Mouse (Mus musculus): ENCODE measurements around the gene Rbbp9. TPM values are rescaled to one million over a fixed set of nuclear protein-coding genes. Genes with fewer than 3 reads are reported as not detected.

The Rbbp9 gene
- total RNA-seq, 2 experiments from 2014 or later, result 29.2 to 30.0 TPM

GRCm38 (mm10) chr2:144525856-144526255 is 24.8 kb downstream of the Rbbp9 start:
- intact Hi-C loops (cut with DNase I), result loop anchor here (2.0 kb wide), 1 partner anchor 29 kb away; no protein-coding TSS in a partner anchor
- peak in 1 of 2 experiments; percentile 17 for DNase-seq (ENCODE audit: low spot score in 2 of 2)

DNA sequence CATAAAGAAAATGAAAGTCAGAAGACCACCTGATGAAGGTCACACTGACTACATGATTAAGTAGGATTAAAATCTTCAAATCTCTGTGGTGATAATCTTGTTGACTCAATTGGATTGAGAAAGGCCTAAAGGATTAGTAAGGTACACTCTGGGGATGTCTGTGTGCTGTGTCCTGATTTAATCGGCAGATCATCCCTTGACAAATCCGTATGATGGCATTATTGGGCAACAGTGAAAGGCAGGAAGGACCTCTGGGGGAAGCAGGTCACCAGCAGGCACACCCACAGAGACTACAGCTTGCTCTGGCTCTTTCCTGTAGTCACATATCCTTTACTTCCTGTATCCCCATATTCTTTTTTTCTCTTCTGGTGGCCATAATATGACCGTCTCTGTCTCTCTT is 30.9 kb downstream of the Rbbp9 start:
- no peak for DNase-seq (ENCODE audit: low spot score in 2 of 2)
- intact Hi-C loops (cut with DNase I), result no loop called here

GRCm38 (mm10) chr2:144514619-144515018 is 36.0 kb downstream of the Rbbp9 start:
- DNase-seq (ENCODE audit: low spot score in 2 of 2), result peak in 1 of 2 experiments; percentile 17
- intact Hi-C loops (cut with DNase I), result no loop called here

- intact Hi-C loops (cut with DNase I), result no loop called here
- DNase-seq (ENCODE audit: low spot score in 2 of 2), result no peak
Measured at GRCm38 (mm10) chr2:144502134-144502533, 48.5 kb downstream of the Rbbp9 start.

Other genes starting within 250 kb of the Rbbp9 start
- 10 to 100 TPM in 1 of 2 experiments, 1 to 10 TPM in 1; 6.9 to 10.8 TPM for gene Ovol2, start 218.7 kb downstream of the Rbbp9 start, total RNA-seq (2021)
- gene Kat14, start 181.9 kb downstream of the Rbbp9 start, total RNA-seq (2021), result 10 to 100 TPM; 35.6 to 39.5 TPM
- 1 to 10 TPM; 7.3 to 8.1 TPM for gene Pet117, start 181.9 kb downstream of the Rbbp9 start, total RNA-seq (2021)
- gene Dzank1, start 23.5 kb downstream of the Rbbp9 start, total RNA-seq (2021), result 100 to 1,000 TPM; 150 to 152 TPM
- 10 to 100 TPM; 21.1 to 27.7 TPM for gene Polr3f, start 23.2 kb downstream of the Rbbp9 start, total RNA-seq (2021)
- gene Sec23b, start 5.4 kb upstream of the Rbbp9 start, total RNA-seq (2021), result 10 to 100 TPM; 44.7 to 46.3 TPM
- 10 to 100 TPM; 45.1 to 54.0 TPM for gene Smim26, start 43.2 kb upstream of the Rbbp9 start, total RNA-seq (2021)
- 10 to 100 TPM; 57.8 to 70.1 TPM for gene Dtd1, start 49.0 kb upstream of the Rbbp9 start, total RNA-seq (2021)

All from left cerebral cortex, postnatal 36 days (tissue).